Mouse (Mus musculus): ENCODE measurements around the gene Hoxc9. TPM values are rescaled to one million over a fixed set of nuclear protein-coding genes. Genes with fewer than 3 reads are reported as not detected.

Gene Hoxc9
- total and polyA plus RNA-seq, 3 experiments, result 0.12 to 0.26 TPM; not detected in 1

- Histone ChIP-seq H3K27me3 (replicated peaks) (no peaks in the 10 kb centered on the region), H3K4me2 (ENCODE audit: insufficient read depth, low read depth, poor library complexity, severe bottlenecking) (peak overlapping the region; percentile 80), H3K4me3 (replicated peaks in 1 of 3; ENCODE audit: low read depth in 2 of 3, low read length in 2 of 3, poor library complexity in 1 of 3) (peak overlapping the region in 2 of 3 experiments; percentile 4), H3K27ac (ENCODE audit: insufficient read depth, low read depth) (no peak overlapping the region), H3K9me3 (replicated peaks; ENCODE audit: low read length) (no peaks in the 10 kb centered on the region), H3K36me3 (replicated peaks in 1 of 2; ENCODE audit: control insufficient read depth in 1 of 2, insufficient read depth in 1 of 2, low read length in 1 of 2) (no peaks in the 10 kb centered on the region), H3K9ac (ENCODE audit: insufficient read depth, low read depth) (peak overlapping the region; percentile 8), H3K4me1 (ENCODE audit: control insufficient read depth in 1 of 2, insufficient read depth in 2 of 2) (peaks cover 13 to 92% of the 10 kb centered on the region in 2 experiments), H3K79me2 (replicated peaks; ENCODE audit: control insufficient read depth, extremely low read depth, insufficient read depth, poor library complexity, severe bottlenecking) (no peaks in the 10 kb centered on the region)
- no peak for TF ChIP-seq NELFE (IDR thresholded peaks at IDR 0.05; ENCODE audit: low read depth, low read length)
- no peak for TF ChIP-seq POLR2AphosphoS2 (IDR thresholded peaks at IDR 0.05; ENCODE audit: low read depth, low read length)
- TF ChIP-seq KAT2A (IDR thresholded peaks at IDR 0.05; ENCODE audit: insufficient replicate concordance, low read length), result no peak
- TF ChIP-seq IRF4 (IDR thresholded peaks at IDR 0.05; ENCODE audit: low read depth, low read length), result no peak
- no peak for TF ChIP-seq NRF1 (IDR thresholded peaks at IDR 0.05; ENCODE audit: low read depth, low read length)
- TF ChIP-seq EP300 (IDR thresholded peaks at IDR 0.05; ENCODE audit: low read length), result no peak
- TF ChIP-seq SIN3A (IDR thresholded peaks at IDR 0.05; ENCODE audit: low read length), result no peak
- no peak for TF ChIP-seq ZMIZ1 (IDR thresholded peaks at IDR 0.05; ENCODE audit: low read depth, low read length)
- in situ Hi-C loops (cut with MboI; ENCODE audit: low pct_ligation_motif_present, low pct_unique_long_range_greater_than_20kb, low sequenced_read_pairs) (no loop called here), dilution Hi-C loops (cut with MboI; ENCODE audit: extremely low pct_ligation_motif_present, extremely low pct_unique_long_range_greater_than_20kb, low sequenced_read_pairs) (no loop called here)
- DNase-seq (ENCODE audit: extremely low read depth), result peak; percentile 47
Measured at GRCm38 (mm10) chr15:103005797-103006196, 29.6 kb downstream of the Hoxc9 start.

GRCm38 (mm10) chr15:103006326-103006725, 30.1 kb downstream of the Hoxc9 start:
- Histone ChIP-seq H3K4me2 (ENCODE audit: insufficient read depth, low read depth, poor library complexity, severe bottlenecking) (peak overlapping the region; percentile 80), H3K36me3 (replicated peaks in 1 of 2; ENCODE audit: control insufficient read depth in 1 of 2, insufficient read depth in 1 of 2, low read length in 1 of 2) (no peaks in the 10 kb centered on the region), H3K9me3 (replicated peaks; ENCODE audit: low read length) (no peaks in the 10 kb centered on the region), H3K27ac (ENCODE audit: insufficient read depth, low read depth) (no peak overlapping the region), H3K9ac (ENCODE audit: insufficient read depth, low read depth) (peak overlapping the region; percentile 8), H3K79me2 (replicated peaks; ENCODE audit: control insufficient read depth, extremely low read depth, insufficient read depth, poor library complexity, severe bottlenecking) (no peaks in the 10 kb centered on the region), H3K4me3 (replicated peaks in 1 of 3; ENCODE audit: low read depth in 2 of 3, low read length in 2 of 3, poor library complexity in 1 of 3) (no peak overlapping the region), H3K27me3 (replicated peaks) (no peaks in the 10 kb centered on the region), H3K4me1 (ENCODE audit: control insufficient read depth in 1 of 2, insufficient read depth in 2 of 2) (peaks cover 13 to 88% of the 10 kb centered on the region in 2 experiments)
- DNase-seq (ENCODE audit: extremely low read depth), result no peak
- in situ Hi-C loops (cut with MboI; ENCODE audit: low pct_ligation_motif_present, low pct_unique_long_range_greater_than_20kb, low sequenced_read_pairs), result no loop called here
- TF ChIP-seq ELF1 (IDR thresholded peaks at IDR 0.05; ENCODE audit: low read depth, low read length), result no peak
- no peak for TF ChIP-seq USF2 (conservative IDR thresholded peaks at IDR 0.05; ENCODE audit: low read depth, low read length)
- no peak for TF ChIP-seq MEF2A (IDR thresholded peaks at IDR 0.05; ENCODE audit: borderline replicate concordance, low read depth, low read length)
- TF ChIP-seq TCF12 (IDR thresholded peaks at IDR 0.05; ENCODE audit: low read depth, low read length), result no peak
- no peak for TF ChIP-seq JUND (conservative IDR thresholded peaks at IDR 0.05; ENCODE audit: low read depth, low read length)
- dilution Hi-C loops (cut with MboI; ENCODE audit: extremely low pct_ligation_motif_present, extremely low pct_unique_long_range_greater_than_20kb, low sequenced_read_pairs), result no loop called here

Measured in CH12.LX (cell line).